Mouse (Mus musculus) myocyte (in vitro differentiated cells): ENCODE data around the gene H2al1i. TPM values are rescaled to one million over a fixed set of nuclear protein-coding genes. Genes with fewer than 3 reads are reported as not detected.

Source experiments
- H3K27me3 ChIP-seq: one replicate; pipeline ENCODE4 v1.6.1; 2011; ENCODE audit not compliant: control insufficient read depth, insufficient read depth, insufficient read length
- H3K36me3 ChIP-seq: one replicate; pipeline ENCODE4 v1.6.1; 2011; ENCODE audit not compliant: control insufficient read depth, insufficient read depth
- H3K4me2 ChIP-seq: one replicate; pipeline ENCODE4 v1.6.1; 2011; ENCODE audit warnings: low read depth, control low read depth
- H3K4me3 ChIP-seq: one replicate; pipeline ENCODE4 v1.5.1; 2011; ENCODE audit warnings: mild to moderate bottlenecking, control low read depth, moderate library complexity
- H3K79me2 ChIP-seq: one replicate; pipeline ENCODE4 v1.6.1; 2011; ENCODE audit not compliant: control insufficient read depth, insufficient read depth
- H3ac ChIP-seq: one replicate; pipeline ENCODE4 v1.6.1; 2011; ENCODE audit not compliant: control insufficient read depth, insufficient read length
- CEBPB ChIP-seq: IDR thresholded peaks from 2 replicates; pipeline ENCODE4 v1.6.1; 2011; ENCODE audit warnings: mild to moderate bottlenecking, moderate library complexity; ENCODE audit not compliant: poor library complexity, insufficient read depth, severe bottlenecking
- E2F4 ChIP-seq: IDR thresholded peaks from one replicate; pipeline ENCODE4 v1.6.1; 2011; ENCODE audit warnings: mild to moderate bottlenecking, control low read depth, moderate library complexity; ENCODE audit not compliant: insufficient read depth
- MAX ChIP-seq: IDR thresholded peaks from one replicate; pipeline ENCODE4 v1.6.1; 2011; ENCODE audit warnings: low read depth, mild to moderate bottlenecking, control low read depth
- MYOD1 ChIP-seq, 3 experiments: IDR thresholded peaks; one replicate each; pipeline ENCODE4 v1.6.1; 2011; ENCODE audit warnings: control low read depth in 2 of 3, low read depth in 2 of 3, mild to moderate bottlenecking in 2 of 3, moderate library complexity in 1 of 3; ENCODE audit not compliant: insufficient read length in 2 of 3, control insufficient read depth in 1 of 3
- MYOG ChIP-seq, 3 experiments: IDR thresholded peaks; one replicate each; pipeline ENCODE4 v1.6.1; 2011; ENCODE audit warnings: control low read depth in 2 of 3, low read depth in 2 of 3, mild to moderate bottlenecking in 2 of 3; ENCODE audit not compliant: insufficient read length in 2 of 3, control insufficient read depth in 1 of 3, insufficient read depth in 1 of 3
- POLR2A ChIP-seq: IDR thresholded peaks from one replicate; pipeline ENCODE4 v1.6.1; 2011; ENCODE audit warnings: low read depth, mild to moderate bottlenecking, control low read depth, moderate library complexity; ENCODE audit not compliant: insufficient read length
- POLR2AphosphoS2 ChIP-seq: IDR thresholded peaks from one replicate; pipeline ENCODE4 v1.6.1; 2011; ENCODE audit warnings: low read depth, control low read depth; ENCODE audit not compliant: insufficient read length
- REST ChIP-seq: IDR thresholded peaks from one replicate; pipeline ENCODE4 v1.6.1; 2011; ENCODE audit warnings: mild to moderate bottlenecking, control low read depth, moderate library complexity; ENCODE audit not compliant: insufficient read depth, insufficient read length
- SRF ChIP-seq: IDR thresholded peaks from one replicate; pipeline ENCODE4 v1.6.1; 2011; ENCODE audit warnings: low read depth; ENCODE audit not compliant: control insufficient read depth, insufficient read length
- TCF12 ChIP-seq: IDR thresholded peaks from one replicate; pipeline ENCODE4 v1.6.1; 2011; ENCODE audit warnings: mild to moderate bottlenecking, control low read depth; ENCODE audit not compliant: poor library complexity, insufficient read depth, severe bottlenecking
- TCF3 ChIP-seq: IDR thresholded peaks from one replicate; pipeline ENCODE4 v1.6.1; 2011; ENCODE audit warnings: low read depth, control low read depth; ENCODE audit not compliant: insufficient read length
- USF1 ChIP-seq: IDR thresholded peaks from one replicate; pipeline ENCODE4 v1.6.1; 2011; ENCODE audit warnings: low read depth, mild to moderate bottlenecking, control low read depth, moderate library complexity
- polyA plus RNA-seq: library from polyadenylated mRNA; unstranded; fragments of >200 nt; fragmentation: generic; extraction: Trizol; gene quantifications from one replicate; pipeline ENCODE4 v1.2.1, GENCODE M21; 2012; ENCODE audit warnings: missing spikeins

The H2al1i gene
- polyA plus RNA-seq, 1 experiment: not detected

- TF ChIP-seq TCF12 (no peak), TCF3 (no peak), MAX (no peak), SRF (no peak), REST (no peak)
- Histone ChIP-seq H3ac (no peak overlapping the region), H3K4me2 (no peak overlapping the region), H3K79me2 (no peaks in the 10 kb centered on the region), H3K36me3 (no peaks in the 10 kb centered on the region), H3K27me3 (peaks cover 4% of the 10 kb centered on the region), H3K4me3 (no peak overlapping the region)
Observed at GRCm38 (mm10) chrX:11360823-11361222, 36.4 kb downstream of the H2al1i start.

DNA sequence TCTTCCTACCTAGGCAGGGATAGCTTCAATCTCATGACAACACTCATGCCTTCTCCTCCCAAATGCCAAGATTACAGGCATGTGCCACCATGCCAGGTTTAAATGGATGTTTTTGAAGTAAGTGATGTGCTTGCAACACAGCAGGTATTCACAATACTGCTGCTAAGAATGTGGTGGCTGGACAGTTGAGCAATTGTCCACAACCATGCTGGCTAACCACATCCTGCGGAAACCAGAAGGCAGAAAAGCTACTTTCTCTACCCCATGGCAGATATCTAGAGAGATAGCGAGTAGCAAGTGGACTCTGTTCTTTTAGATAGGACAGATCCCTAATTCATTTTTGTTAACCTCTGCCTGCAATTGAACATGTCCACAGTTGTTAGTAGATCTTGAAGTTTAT lies 36.8 kb downstream of the H2al1i start:
- Histone ChIP-seq H3K36me3 (no peaks in the 10 kb centered on the region), H3K27me3 (peaks cover 4% of the 10 kb centered on the region), H3K79me2 (no peaks in the 10 kb centered on the region), H3K4me2 (no peak overlapping the region), H3ac (no peak overlapping the region), H3K4me3 (no peak overlapping the region)
- no peak for TF ChIP-seq SRF
- no peak for TF ChIP-seq CEBPB
- no peak for TF ChIP-seq POLR2AphosphoS2
- no peak for TF ChIP-seq POLR2A
- TF ChIP-seq MYOD1 (IDR thresholded peaks at IDR 0.05; ENCODE audit: control insufficient read depth in 1 of 3, insufficient read length in 2 of 3, low read depth in 2 of 3): no peak

DNA sequence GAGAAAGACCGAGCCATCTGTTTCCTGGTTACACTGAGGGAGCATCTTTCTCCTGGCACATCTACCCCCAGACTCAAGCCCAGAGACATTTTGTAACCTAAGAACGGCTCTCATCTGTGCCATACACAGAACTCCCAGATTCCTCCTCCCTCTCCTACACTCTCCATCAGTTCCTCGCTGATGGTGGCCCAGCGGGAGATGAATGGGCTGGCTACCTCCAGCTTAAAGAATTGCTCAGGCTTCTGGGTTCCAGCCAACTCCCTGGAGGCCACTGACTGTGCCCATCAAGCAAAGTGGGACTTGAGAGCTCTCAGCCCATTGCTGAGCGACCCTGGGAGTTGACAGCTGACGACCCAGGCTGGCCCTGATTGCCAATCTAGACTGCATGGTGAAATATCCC lies 39.4 kb downstream of the H2al1i start:
- Histone ChIP-seq H3K36me3 (no peaks in the 10 kb centered on the region), H3K4me2 (no peak overlapping the region), H3ac (no peak overlapping the region), H3K4me3 (no peak overlapping the region), H3K79me2 (no peaks in the 10 kb centered on the region), H3K27me3 (peaks cover 4% of the 10 kb centered on the region)
- TF ChIP-seq POLR2A (no peak), MYOD1 (IDR thresholded peaks at IDR 0.05; ENCODE audit: control insufficient read depth in 1 of 3, insufficient read length in 2 of 3, low read depth in 2 of 3) (no peak), SRF (no peak), E2F4 (no peak), TCF3 (no peak), CEBPB (no peak), USF1 (no peak), MAX (no peak), MYOG (IDR thresholded peaks at IDR 0.05; ENCODE audit: control insufficient read depth in 1 of 3, insufficient read depth in 1 of 3, insufficient read length in 2 of 3, low read depth in 2 of 3) (no peak), REST (no peak), TCF12 (no peak), POLR2AphosphoS2 (no peak)

DNA sequence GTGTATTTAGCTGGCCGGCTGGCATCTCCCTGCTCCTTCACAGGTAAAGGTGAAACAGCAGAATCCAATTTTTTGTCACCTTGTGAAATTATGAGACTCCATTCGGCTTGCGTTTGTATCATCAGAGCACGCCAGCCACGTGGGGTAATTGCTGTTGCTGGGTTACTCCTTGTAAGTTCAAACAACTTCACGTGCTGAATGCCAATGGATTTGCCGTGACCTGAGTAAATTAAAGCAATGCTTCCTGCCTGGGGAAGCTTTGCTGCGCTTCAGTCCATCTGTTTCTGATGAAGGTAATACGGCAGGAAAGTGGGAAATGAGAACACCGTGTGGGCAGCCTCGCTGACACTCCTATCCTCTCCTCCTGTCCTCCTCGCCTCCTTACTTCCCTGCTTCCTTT lies 40.7 kb downstream of the H2al1i start:
- TF ChIP-seq USF1 (no peak), MYOD1 (IDR thresholded peaks at IDR 0.05; ENCODE audit: control insufficient read depth in 1 of 3, insufficient read length in 2 of 3, low read depth in 2 of 3) (no peak), POLR2A (no peak), MYOG (IDR thresholded peaks at IDR 0.05; ENCODE audit: control insufficient read depth in 1 of 3, insufficient read depth in 1 of 3, insufficient read length in 2 of 3, low read depth in 2 of 3) (no peak), SRF (no peak), TCF3 (no peak), E2F4 (no peak), TCF12 (no peak), REST (no peak), POLR2AphosphoS2 (no peak), MAX (no peak), CEBPB (no peak)
- Histone ChIP-seq H3ac (no peak overlapping the region), H3K4me3 (no peak overlapping the region), H3K36me3 (no peaks in the 10 kb centered on the region), H3K79me2 (no peaks in the 10 kb centered on the region), H3K4me2 (no peak overlapping the region), H3K27me3 (peaks cover 4% of the 10 kb centered on the region)

Other genes with a start within 250 kb of the H2al1i start
- not detected for gene H2al1a, start 25.4 kb upstream of the H2al1i start, polyA plus RNA-seq
- not detected for gene H2al1b, start 22.2 kb upstream of the H2al1i start, polyA plus RNA-seq
- not detected for gene H2al1c, start 19.0 kb upstream of the H2al1i start, polyA plus RNA-seq
- gene H2al1d, start 15.8 kb upstream of the H2al1i start, polyA plus RNA-seq: not detected
- not detected for gene H2al1e, start 12.7 kb upstream of the H2al1i start, polyA plus RNA-seq
- gene H2al1f, start 9.5 kb upstream of the H2al1i start, polyA plus RNA-seq: not detected
- gene H2al1g, start 6.4 kb upstream of the H2al1i start, polyA plus RNA-seq: not detected
- not detected for gene H2al1h, start 3.2 kb upstream of the H2al1i start, polyA plus RNA-seq
- gene H2al1j, start 3.2 kb downstream of the H2al1i start, polyA plus RNA-seq: not detected